Mouse (Mus musculus): Measurements from ENCODE around the gene Rnft1. TPM values are rescaled to one million over a fixed set of nuclear protein-coding genes. Genes with fewer than 3 reads are reported as not detected.
"Not testable (repeated sequence)": the region's sequence is repeated elsewhere in the genome, so short reads cannot be mapped to it uniquely, and the experiment has no call there.

The Rnft1 gene
- polyA plus RNA-seq (2012; ENCODE audit: insufficient read depth, insufficient read length, missing spikeins): 29.9 and 34.6 TPM in 2 replicates

DNA sequence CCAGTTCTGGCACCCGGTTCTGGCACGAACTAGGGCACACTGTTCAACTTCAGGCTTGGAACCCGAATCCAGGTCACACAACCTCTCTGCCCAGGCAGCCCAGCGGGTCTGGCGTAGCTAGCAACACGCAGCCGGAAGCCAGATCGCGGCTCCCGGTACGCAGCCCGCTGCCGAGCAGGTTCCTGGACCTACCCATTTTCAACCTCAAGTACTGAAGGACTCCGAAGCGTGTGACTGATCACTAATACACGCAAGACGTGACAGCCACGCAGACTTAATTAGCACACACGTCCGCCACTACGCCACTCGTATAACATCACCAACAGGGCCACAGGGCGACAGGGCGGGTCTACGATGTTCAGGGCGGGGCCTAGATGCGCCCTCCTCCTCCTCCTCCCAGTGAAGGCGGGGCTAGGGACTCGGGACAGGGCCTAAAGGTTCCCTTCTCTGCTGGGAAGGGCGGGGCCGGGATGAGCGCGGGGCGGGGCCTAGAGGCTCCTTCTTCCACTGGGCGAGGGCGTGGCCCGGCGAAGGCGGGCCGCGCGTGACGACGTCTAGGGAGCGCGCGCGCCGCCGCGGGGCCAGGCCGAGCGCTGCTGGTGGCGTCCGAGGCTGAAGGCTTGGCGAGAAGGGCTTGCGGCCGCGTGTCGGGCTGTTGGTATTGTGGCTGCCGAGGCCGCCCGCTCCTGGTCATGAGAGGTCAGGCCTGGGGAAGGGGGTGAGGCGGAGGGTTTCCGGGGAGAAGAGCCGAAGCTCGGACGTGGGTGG, at the start of gene Rnft1:
Gene Rnft1, plus strand, starts transcription at position 557 of the 768 bp plus-strand sequence.
- peak within 1 kb of the TSS; percentile 74 for H3K4me3 ChIP-seq (ENCODE audit: insufficient read depth, low read depth, low read length)
- peak within 1 kb of the TSS; percentile 96 for H3K27ac ChIP-seq (replicated peaks; ENCODE audit: low read depth, low read length)
- peaks cover 2% of the 10 kb centered on the region; the same call in 1 of the 2 replicates for H3K4me1 ChIP-seq (ENCODE audit: control insufficient read depth, insufficient read depth, insufficient read length, low read length)

DNA sequence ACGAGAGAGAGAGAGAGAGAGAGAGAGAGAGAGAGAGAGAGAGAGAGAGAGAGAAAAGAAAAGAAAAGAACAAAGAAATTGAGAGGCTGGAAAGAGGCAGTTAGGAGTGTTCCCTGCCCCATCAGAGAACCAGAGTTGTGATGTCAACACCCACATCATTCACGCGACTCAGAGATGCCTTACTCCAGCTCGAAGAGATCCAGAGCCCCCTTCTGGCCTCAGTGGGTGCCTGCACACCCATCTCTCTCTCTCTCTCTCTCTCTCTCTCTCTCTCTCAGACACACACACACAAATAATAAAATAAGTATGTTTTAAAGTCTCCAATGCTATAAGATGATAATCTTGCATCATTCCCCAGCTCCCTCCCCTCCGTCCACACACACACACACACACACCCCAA, 47.6 kb upstream of the Rnft1 start:
- no peak overlapping the region for H3K27ac ChIP-seq (replicated peaks; ENCODE audit: low read depth, low read length)
- no peaks in the 10 kb centered on the region for H3K4me1 ChIP-seq (ENCODE audit: control insufficient read depth, insufficient read depth, insufficient read length, low read length)
- no peak overlapping the region for H3K4me3 ChIP-seq (ENCODE audit: insufficient read depth, low read depth, low read length)

DNA sequence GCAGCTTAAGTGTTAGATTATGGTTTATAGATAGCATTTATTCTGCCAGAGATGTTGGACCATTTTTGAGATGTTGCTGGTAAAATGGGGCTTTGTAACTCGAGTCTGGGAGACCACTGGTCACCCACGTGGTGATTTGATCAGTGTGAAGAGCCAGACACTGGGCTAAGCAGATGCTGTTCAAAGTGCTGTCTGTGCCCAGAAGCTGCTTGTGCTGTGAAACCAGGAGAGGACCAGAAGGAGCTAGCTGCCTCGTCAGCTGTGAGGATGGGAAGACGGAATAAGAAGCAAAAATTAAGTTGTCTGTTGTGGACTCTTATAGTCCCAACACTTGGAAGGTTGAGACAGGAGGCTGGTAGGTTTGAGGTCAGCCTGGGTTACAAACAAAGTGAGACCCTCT, 46.2 kb upstream of the Rnft1 start:
- Histone ChIP-seq H3K27ac (replicated peaks; ENCODE audit: low read depth, low read length) (no peak overlapping the region), H3K4me1 (ENCODE audit: control insufficient read depth, insufficient read depth, insufficient read length, low read length) (no peaks in the 10 kb centered on the region), H3K4me3 (ENCODE audit: insufficient read depth, low read depth, low read length) (no peak overlapping the region)

DNA sequence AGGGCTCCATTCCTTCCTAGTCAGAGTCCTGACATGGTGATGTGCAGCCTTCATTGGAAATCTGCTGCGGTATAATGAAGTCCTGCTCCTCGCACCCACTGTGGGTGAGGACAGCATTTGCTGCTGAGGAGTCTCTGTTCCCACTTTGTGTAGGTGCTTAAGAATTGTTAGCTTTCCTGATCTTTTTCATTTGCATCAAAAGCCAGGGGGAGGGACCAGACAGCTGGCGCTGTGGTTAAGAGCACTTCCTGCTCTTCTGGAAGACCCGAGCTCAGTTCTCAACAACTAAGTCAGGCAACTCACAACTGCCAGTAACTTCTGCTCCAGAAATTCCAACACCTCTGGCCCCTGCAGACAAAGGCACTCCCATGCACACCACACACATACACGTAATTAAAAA, 43.7 kb upstream of the Rnft1 start:
- Histone ChIP-seq H3K27ac (replicated peaks; ENCODE audit: low read depth, low read length) (no peak overlapping the region), H3K4me3 (ENCODE audit: insufficient read depth, low read depth, low read length) (no peak overlapping the region), H3K4me1 (ENCODE audit: control insufficient read depth, insufficient read depth, insufficient read length, low read length) (no peaks in the 10 kb centered on the region)

DNA sequence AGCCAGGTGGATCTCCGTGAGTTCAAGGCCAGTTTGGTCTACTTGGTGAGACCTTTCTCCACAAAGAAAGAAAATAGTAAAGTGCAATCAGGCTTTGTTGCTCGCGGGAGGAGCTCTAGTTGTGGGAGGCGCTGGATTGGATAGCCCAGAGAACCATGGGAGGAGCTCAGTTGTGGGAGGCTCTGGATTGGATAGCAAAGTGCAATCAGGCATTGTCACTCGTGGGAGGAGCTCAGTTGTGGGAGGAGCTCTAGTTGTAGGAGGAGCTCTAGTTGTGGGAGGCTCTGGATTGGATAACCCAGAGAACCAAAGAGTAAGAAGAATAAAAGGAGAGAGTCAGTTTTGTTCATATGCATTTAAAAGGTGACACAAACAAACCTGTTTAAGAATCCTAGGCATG, 30.5 kb upstream of the Rnft1 start:
- no peak overlapping the region for H3K27ac ChIP-seq (replicated peaks; ENCODE audit: low read depth, low read length)
- no peak overlapping the region for H3K4me3 ChIP-seq (ENCODE audit: insufficient read depth, low read depth, low read length)
- no peaks in the 10 kb centered on the region for H3K4me1 ChIP-seq (ENCODE audit: control insufficient read depth, insufficient read depth, insufficient read length, low read length)

DNA sequence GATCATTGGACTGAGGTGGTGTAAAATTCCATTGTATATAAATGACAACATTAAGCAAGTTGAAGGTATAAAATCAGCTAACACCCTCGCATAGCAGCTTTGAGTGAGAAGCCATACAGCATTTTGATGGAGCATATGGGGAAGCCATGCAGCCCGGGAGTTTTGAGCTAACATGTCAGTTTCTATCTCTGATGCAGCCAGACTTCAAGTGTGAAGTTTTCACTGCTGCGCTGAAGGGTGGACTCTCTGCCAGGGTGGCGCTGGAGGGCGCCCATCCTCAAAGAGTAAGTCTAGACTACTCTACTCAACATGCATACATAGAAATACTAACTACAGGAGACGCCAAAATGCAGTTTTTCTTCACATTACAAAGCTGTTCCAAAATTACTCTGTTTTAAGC, 26.9 kb upstream of the Rnft1 start:
- no peaks in the 10 kb centered on the region for H3K4me1 ChIP-seq (ENCODE audit: control insufficient read depth, insufficient read depth, insufficient read length, low read length)
- no peak overlapping the region for H3K27ac ChIP-seq (replicated peaks; ENCODE audit: low read depth, low read length)
- H3K4me3 ChIP-seq (ENCODE audit: insufficient read depth, low read depth, low read length): no peak overlapping the region

DNA sequence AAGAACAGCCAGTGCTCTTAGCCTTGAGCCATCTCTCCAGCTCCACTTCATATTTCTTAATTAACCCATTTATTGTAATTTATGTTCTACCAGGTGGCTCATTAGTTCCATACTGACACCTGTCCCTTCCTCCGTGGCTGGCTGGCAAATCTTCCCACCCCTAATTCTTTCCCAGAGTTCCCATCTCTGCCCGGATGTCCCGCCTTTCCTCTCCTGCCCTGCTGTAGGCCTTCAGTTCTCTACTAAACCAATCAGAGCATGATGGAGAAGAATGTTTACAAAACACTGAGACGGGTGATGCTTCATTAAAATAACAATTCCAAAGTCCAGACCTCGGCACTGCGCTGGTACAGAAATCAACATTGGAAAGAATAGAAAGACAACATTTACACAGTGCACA, 25.6 kb upstream of the Rnft1 start:
- Histone ChIP-seq H3K4me3 (ENCODE audit: insufficient read depth, low read depth, low read length) (no peak overlapping the region), H3K27ac (replicated peaks; ENCODE audit: low read depth, low read length) (no peak overlapping the region), H3K4me1 (ENCODE audit: control insufficient read depth, insufficient read depth, insufficient read length, low read length) (no peaks in the 10 kb centered on the region)

DNA sequence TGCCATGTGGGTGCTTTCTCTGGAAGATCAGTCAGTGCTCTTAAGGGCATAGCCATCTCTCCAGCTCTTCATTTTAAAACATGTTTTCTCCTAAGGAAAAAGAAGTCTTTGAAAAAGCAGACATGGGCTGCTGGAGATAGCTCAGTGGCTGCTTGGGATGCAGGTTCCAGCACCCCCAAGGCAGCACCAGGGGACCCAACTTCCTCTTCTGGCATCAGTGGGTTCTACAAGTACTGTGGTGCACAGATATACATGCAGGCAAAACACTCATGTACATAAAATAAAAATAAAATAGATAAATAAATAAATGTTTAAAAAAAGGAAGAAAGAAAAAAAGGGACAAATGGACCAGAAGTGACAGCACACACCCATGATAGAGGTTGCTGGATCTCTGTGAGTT, 21.9 kb upstream of the Rnft1 start:
- Histone ChIP-seq H3K27ac (replicated peaks; ENCODE audit: low read depth, low read length) (no peak overlapping the region), H3K4me3 (ENCODE audit: insufficient read depth, low read depth, low read length) (no peak overlapping the region)

DNA sequence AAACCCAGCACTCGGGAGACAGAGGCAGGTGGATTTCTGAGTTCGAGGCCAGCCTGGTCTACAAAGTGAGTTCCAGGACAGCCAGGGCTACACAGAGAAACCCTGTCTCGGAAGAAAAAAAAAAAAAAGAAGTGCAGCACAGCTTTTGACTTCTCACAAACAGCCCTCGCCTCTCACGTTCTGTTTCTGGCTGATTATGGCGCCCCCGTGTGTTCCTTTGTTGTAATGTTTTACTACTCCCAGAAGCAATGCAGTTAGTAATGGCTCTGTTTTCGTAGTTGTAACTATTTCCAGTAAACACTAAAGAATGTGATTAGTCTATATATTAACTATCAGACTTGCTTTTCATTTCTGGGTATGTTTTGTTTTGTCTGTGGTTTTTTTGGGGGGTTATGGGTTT, 20.2 kb upstream of the Rnft1 start:
- not testable (repeated sequence) for H3K27ac ChIP-seq (replicated peaks; ENCODE audit: low read depth, low read length); H3K4me1 ChIP-seq (ENCODE audit: control insufficient read depth, insufficient read depth, insufficient read length, low read length); H3K4me3 ChIP-seq (ENCODE audit: insufficient read depth, low read depth, low read length)

More for the DNA sequence above, 21.9 kb upstream of the Rnft1 start:
- H3K4me1 ChIP-seq (ENCODE audit: control insufficient read depth, insufficient read depth, insufficient read length, low read length): no peaks in the 10 kb centered on the region

DNA sequence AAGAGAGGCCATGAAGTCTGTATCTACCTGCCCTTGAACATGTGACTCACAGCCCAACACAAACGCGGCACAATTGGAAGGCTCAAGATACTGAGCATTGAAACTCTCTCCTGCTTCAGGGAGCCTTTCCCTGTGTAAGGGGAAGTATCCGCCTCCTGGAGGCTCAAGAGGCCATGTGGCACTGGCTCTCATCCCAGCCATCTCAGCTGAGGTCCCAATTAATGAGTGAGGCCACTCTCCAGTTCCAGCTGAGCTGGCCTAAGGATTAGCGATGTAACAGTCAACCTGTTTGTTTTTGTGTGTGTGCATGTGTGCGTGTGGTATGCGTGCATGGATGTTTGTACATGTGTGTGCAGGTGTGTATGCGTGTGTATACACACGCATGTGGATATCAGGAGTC, 16.1 kb upstream of the Rnft1 start:
- Histone ChIP-seq H3K4me1 (ENCODE audit: control insufficient read depth, insufficient read depth, insufficient read length, low read length) (no peaks in the 10 kb centered on the region), H3K4me3 (ENCODE audit: insufficient read depth, low read depth, low read length) (no peak overlapping the region), H3K27ac (replicated peaks; ENCODE audit: low read depth, low read length) (no peak overlapping the region)

DNA sequence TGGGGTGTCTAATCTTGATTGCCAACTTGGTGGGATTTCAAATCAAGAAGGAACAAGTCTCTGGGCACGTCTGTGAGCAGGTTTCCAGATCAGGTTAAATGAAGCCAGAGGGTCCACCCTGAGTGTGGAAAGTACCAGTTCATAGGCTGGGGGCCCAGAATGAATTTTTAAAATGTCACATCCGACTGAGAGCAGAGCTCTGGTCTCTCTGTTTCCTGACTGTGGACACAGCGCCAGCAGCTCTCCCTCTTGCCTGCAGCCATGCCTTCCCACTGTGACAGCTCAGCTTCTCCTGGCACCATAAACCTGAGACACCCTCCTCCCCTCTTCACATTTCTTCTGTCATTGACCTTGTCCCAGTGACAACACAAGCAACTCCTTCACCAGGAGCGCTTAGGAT, 15.5 kb upstream of the Rnft1 start:
- Histone ChIP-seq H3K27ac (replicated peaks; ENCODE audit: low read depth, low read length) (no peak overlapping the region), H3K4me3 (ENCODE audit: insufficient read depth, low read depth, low read length) (no peak overlapping the region), H3K4me1 (ENCODE audit: control insufficient read depth, insufficient read depth, insufficient read length, low read length) (no peaks in the 10 kb centered on the region; the same call in 1 of the 2 replicates)

DNA sequence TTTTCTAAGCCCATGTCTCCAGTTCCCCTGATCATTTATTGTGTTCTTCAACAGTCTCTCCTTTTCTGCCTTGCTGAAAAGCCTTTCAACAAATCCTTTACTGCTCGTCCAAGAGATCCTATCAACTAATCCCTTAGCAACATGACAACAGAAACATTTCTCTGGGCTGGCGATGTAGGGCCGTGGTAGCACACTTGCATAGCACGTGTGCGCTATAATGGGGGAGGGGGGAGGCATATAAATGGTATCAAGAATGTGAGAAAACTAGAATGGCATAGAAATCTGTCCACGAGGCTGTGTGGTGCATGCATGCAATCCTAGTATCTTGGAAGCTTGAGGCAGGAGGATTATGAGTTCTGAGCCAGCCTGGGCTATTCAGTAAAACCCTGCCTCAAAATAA, 12.7 kb upstream of the Rnft1 start:
- Histone ChIP-seq H3K4me3 (ENCODE audit: insufficient read depth, low read depth, low read length) (no peak overlapping the region), H3K27ac (replicated peaks; ENCODE audit: low read depth, low read length) (no peak overlapping the region), H3K4me1 (ENCODE audit: control insufficient read depth, insufficient read depth, insufficient read length, low read length) (peaks cover 2% of the 10 kb centered on the region; the same call in 1 of the 2 replicates)

DNA sequence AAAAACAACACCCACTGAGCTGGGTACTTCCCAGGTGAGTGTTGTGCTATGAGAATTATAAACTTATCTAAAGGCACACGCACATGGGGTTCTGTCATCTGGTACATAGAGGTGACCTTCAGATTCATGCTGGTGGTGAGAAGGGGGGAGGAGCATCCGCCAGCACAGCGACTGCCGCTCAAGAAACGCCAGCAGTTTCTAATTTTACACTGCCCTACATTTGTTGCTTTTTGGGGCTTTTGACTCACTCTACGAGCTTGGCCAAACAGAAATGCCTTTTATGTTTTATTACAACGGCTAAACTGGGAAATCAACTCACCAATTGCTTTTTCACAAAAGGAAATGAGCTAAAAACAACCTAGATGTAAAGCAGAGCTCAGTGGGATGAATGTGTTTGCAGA, 11.7 kb upstream of the Rnft1 start:
- peak overlapping the region; percentile 43; the same call in 1 of the 2 replicates for H3K4me3 ChIP-seq (ENCODE audit: insufficient read depth, low read depth, low read length)
- H3K27ac ChIP-seq (replicated peaks; ENCODE audit: low read depth, low read length): peak overlapping the region; percentile 29

DNA sequence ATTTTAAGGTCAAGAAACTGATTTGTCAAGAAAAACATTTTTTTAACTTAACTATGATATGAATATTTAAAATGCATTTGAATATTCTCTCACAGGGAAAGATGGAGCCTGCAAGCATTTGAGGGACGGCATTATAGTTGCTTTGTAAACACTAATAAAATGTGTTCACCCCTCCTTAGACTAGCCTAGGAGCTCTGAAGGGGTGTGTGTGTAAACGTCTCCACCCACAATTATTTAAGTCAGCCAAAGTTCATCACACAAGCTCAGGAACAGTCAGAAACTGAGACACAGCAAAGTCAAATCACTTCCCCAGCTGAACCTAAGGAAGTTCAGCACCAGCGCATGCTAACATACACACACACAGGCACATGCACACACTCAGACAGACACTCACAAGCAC, 10.9 kb upstream of the Rnft1 start:
- H3K4me3 ChIP-seq (ENCODE audit: insufficient read depth, low read depth, low read length): no peak overlapping the region
- H3K4me1 ChIP-seq (ENCODE audit: control insufficient read depth, insufficient read depth, insufficient read length, low read length): peaks cover 2% of the 10 kb centered on the region; the same call in 1 of the 2 replicates
- H3K27ac ChIP-seq (replicated peaks; ENCODE audit: low read depth, low read length): no peak overlapping the region

More for the DNA sequence above, 11.7 kb upstream of the Rnft1 start:
- peaks cover 2% of the 10 kb centered on the region; the same call in 1 of the 2 replicates for H3K4me1 ChIP-seq (ENCODE audit: control insufficient read depth, insufficient read depth, insufficient read length, low read length)

DNA sequence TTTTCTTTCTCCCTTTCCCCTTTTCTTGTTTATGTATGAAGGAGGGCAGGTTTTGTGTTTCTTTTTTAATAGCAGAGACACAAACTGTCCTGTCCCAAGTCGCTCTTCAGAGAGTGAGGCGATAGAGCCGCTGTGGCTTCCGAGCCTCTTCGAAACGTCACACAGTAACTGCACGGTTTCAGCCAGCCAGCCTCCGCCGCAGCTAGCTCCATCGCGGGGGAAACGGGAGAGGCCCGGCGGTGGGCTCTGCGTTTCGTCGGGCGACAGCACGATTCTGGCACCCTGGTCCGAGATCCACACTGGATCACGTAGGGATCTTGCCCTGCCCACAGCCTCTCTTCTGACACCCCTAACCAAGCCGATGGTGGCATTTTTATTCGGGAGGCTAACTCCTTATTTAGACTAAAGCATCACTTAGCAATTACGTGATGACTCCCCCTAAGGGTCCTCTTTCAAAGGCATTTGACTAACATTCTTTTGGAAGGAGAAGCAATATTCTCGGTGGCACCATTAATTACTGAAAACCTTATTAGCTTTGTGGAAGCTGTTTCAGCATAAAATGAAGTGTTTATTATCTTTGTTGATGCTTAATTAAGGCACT, 553 bp downstream of the Rnft1 start:
- peak overlapping the region; percentile 81 for H3K27ac ChIP-seq (replicated peaks; ENCODE audit: low read depth, low read length)
- peak overlapping the region; percentile 74 for H3K4me3 ChIP-seq (ENCODE audit: insufficient read depth, low read depth, low read length)
- peaks cover 2% of the 10 kb centered on the region; the same call in 1 of the 2 replicates for H3K4me1 ChIP-seq (ENCODE audit: control insufficient read depth, insufficient read depth, insufficient read length, low read length)

DNA sequence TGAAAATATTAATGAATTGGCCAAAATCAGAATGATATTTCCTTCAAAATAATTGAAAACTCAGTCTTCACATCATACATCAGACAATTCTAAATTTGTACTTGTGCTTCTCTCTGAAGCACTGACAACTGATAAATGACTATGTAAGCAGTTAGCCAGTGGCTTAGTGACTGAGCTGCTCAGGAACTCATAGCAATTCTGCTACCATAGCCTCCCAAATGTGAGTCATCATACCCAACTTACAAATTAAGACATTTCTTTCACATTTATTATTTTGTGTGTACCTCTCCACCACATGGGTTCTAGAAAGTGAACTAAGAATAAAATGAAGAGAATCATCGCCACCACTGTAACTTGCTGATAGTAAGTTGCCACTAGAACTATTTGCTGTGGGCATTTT, 6.3 kb downstream of the Rnft1 start:
- Histone ChIP-seq H3K27ac (replicated peaks; ENCODE audit: low read depth, low read length) (no peak overlapping the region), H3K4me3 (ENCODE audit: insufficient read depth, low read depth, low read length) (no peak overlapping the region), H3K4me1 (ENCODE audit: control insufficient read depth, insufficient read depth, insufficient read length, low read length) (no peaks in the 10 kb centered on the region; the same call in 1 of the 2 replicates)
